Mouse (Mus musculus): ENCODE measurements around the gene Lpgat1.

Gene Lpgat1

GRCm38 (mm10) chr1:191805788-191806187 is 88.2 kb downstream of the Lpgat1 start:
- no peak for DNase-seq (ENCODE audit: low read depth, low spot score)

DNA sequence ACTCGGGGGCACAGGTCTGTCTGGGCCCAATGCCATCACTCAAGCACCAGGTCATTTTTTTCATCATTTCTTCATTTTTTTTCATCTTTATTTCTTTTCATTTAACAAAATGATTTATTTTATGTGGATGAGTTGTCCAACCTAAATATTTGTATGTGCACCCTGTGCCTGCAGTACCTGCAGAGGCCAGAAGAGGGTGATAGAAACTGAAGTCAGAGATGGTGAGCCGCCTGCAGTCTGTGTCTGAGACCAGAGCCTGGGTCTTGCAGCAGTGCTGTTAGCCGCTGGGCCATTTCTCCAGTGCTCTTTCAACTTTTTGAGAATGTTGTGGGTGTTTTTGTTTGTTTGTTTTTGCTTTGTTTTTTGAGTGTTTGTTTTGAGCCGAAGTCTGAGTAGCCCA is 89.1 kb downstream of the Lpgat1 start:
- DNase-seq (ENCODE audit: low read depth, low spot score) = no peak

DNA sequence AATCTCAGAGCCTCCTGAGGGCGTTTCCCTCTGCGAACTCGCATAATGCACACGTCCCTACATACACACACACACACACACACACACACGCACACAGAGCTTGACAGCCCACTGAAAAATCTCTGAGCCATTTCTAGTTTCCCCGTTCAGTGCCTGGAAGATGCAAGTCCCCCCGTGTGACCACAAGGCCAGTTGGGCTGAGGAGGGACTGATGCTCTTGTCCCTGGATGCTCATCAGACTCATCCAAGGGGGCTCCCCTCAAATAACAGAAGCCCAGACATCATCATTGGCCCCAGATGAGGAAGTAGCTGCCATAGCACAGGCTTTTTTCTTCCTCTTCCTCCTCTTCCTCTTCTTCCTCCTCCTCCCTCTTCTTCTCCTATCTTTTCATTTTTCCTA is 90.3 kb downstream of the Lpgat1 start:
- no peak for DNase-seq (ENCODE audit: low read depth, low spot score)

DNA sequence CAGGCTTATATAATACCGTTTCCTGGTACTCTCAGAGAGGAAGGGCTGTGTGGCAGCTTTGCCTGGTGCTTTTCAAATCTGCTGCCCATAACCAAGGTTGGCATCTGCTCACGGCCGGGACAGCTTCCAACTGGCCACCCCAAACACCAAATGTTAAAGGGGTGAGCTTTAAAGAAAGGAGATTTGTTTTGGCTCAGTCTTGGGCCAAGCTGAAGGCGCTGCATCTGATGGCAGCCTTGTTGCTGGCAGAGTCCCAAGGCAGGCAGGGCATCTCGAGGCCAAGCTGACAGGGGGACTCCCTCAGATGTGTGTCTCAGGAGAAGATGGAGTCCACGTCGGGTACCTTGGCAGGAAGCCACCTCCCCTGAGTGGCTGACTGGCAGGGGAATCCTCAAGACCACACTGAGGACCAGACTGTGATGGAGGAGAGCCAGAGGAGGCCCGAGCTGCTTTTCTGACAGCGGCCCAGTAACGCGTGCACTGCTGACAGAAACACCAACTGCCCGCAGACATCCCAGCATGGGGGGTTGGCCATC is 91.1 kb downstream of the Lpgat1 start:
- DNase-seq (ENCODE audit: low read depth, low spot score) = no peak

DNA sequence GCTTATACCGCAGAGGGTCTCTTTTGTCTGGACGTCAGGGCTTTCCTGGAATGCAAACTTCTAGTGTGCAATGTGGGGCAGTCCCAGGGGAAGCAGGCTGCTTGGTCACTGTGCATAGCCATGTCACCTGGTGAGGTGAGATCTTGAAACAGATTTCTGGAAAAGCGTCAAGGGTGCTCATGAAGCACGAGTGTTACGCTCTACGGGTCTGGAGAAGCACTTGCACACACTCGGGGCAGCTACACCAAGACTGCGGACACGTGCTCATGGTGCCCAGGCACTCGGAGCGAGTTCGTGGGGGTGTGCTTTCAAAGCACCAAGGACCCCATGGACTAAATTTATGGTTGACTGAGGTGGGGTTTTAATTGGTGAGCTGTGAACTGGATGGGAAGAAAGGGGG is 94.1 kb downstream of the Lpgat1 start:
- no peak for DNase-seq (ENCODE audit: low read depth, low spot score)

DNA sequence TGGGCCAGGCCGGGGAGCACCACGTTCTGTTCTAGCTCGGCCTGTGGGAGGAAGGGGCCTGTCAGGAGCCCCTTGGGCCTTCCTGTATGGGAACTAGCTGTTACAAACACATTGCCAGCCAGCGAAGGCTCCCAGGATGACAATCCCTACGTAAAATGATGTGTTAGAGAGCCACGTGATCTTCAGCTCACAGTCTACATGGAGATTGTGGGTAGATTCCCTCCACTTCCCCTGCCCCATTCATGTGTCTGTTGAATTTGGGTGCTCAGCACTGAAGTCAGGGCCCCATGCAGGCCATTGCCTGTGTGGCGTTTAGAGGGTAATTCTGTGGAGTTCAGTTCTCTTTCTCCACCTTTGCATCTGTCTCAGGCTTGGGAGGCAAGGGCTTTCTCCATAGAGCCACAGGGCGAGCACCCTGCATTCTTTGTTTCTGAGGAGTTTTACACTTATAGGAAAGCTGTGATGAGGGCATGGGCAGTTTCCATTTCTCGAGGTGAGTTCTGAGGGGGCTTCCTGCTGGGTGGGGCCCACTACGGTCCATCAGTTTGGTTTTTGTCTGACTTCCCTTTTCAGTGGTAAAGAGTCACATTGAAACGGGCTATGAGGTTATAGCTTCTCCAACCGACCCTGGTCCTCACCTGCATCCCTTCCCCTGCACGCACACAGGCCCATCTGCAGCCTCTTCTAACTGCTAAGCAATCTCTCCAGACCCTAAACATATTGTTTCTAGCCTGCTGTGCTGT is 95.5 kb downstream of the Lpgat1 start:
- DNase-seq (ENCODE audit: low read depth, low spot score) = no peak

DNA sequence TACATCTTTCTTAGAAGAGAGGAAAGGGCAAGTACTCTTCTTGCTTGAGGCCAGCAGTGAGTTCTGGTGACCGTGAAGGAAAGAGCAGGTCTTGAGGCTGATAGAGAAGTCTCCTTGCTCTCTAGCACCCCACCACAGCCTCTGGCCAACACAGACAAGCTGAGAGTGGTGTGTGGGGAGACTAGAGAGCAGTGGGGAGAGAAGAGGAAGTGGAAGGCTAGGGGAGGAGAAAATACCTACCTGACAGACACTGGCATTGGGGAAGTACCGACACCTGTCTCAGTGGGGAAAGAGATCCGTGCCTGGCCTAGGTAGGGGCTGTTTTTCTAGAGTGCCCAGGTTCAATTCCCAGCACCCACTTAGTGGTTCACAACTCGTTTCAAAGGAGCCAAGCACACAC is 96.6 kb downstream of the Lpgat1 start:
- no peak for DNase-seq (ENCODE audit: low read depth, low spot score)

GRCm38 (mm10) chr1:191814935-191815334 is 97.3 kb downstream of the Lpgat1 start:
- DNase-seq (ENCODE audit: low read depth, low spot score) = no peak

- DNase-seq (ENCODE audit: low read depth, low spot score) = no peak
Observed at GRCm38 (mm10) chr1:191816596-191816995, 99.0 kb downstream of the Lpgat1 start.

DNA sequence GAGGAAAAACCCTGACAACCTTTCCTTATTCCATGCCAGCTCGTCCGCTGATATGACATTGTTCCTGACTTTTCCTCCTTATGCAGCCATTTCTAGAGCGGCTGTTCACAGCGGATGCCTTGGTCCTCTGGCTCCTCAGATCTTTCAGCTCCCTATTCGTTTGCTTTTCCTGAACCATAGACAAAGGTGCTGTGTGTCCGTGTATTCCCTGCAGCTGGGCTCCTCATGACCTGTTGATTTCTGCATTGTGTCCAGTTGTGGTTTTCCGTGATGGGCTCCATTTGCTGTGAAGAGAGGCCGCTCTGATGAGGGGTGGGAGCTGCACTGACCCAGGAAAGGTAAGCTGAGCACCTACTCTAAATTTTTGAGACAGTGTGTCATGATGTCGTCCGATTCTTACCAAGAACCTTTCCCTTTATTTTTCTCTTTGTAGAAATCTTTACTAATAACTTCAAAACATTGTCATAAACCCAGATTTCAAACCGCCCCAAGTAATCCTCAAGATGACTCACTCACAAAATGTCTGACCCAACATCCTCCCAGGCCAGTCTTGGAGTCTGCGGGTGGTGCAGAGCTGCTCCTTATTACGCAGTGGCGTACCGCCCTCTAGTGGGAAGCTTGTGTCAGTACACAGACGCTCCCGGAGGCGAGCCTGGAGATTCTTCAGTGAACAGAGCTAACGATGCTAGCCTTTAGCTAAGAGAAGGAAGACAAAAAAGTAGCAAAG is 99.9 kb downstream of the Lpgat1 start:
- peak; percentile 67 for DNase-seq (ENCODE audit: low read depth, low spot score)

DNA sequence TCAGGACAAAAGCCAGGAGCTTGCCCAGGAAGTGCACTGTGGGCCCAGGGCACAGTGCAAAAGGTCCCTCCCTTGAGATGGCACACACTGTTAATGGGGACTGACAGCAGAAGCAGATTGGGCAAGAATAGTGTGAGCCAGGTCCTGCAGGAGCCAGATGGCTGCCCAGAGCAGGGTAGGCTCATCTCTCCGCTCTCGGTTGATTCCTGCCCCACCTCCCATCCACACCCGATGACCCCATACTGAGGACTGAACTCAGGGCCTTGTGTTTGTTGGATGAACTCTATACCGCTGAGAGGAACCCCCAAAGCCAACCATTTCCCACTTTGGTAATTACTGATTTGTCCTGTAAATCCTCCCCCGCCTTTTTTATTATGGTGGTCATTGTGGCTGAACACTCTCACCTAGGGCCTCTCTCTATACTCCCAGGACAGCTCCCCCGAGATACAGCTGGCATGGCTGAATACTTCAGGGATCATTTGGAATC is 100.6 kb downstream of the Lpgat1 start:
- DNase-seq (ENCODE audit: low read depth, low spot score) = no peak

DNA sequence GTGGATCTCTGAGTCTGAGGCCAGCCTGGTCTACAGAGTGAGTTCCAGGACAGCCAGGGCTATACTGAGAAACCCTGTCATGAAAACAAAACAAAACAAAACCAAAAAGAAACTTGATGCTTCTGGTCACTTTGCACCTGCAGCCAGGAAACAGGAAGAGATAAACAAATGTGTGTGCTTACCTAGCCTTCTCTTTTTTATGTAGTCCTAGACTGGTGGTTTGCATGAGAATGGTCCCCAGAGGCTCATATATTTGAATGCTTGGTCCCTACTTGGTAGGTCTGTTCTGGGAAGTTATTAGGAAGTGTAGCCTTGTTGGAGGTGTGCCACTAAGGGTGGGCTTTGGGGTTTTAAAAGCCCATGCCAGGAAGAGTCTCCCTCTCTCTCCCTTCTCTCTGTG is 101.4 kb downstream of the Lpgat1 start:
- no peak for DNase-seq (ENCODE audit: low read depth, low spot score)

- no peak for DNase-seq (ENCODE audit: low read depth, low spot score)
Observed at GRCm38 (mm10) chr1:191820951-191821325, 103.3 kb downstream of the Lpgat1 start.

GRCm38 (mm10) chr1:191821326-191822091 is 103.9 kb downstream of the Lpgat1 start, which contains the start of gene Nek2:
TSS of gene Nek2 (plus strand) at chr1:191821444.
- DNase-seq (ENCODE audit: low read depth, low spot score) = peak; percentile 96

DNA sequence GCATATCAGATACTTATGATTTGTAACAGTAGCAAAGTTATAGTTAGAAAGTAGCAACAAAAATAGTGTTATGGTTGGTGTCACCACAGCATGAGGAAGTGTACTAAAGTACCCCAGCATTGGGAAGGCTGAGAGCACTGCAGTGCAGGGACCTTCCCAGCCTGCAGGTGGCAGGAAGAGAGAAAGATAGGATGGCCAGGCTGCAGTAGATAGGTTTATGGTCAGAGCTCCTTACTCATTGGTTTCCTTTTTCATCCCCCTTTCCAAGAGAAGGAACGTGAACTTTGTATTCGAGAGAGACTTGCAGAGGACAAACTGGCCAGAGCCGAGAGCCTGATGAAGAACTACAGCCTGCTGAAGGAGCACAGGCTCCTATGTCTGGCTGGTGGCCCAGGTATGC is 111.5 kb downstream of the Lpgat1 start:
- no peak for DNase-seq (ENCODE audit: low read depth, low spot score)

DNA sequence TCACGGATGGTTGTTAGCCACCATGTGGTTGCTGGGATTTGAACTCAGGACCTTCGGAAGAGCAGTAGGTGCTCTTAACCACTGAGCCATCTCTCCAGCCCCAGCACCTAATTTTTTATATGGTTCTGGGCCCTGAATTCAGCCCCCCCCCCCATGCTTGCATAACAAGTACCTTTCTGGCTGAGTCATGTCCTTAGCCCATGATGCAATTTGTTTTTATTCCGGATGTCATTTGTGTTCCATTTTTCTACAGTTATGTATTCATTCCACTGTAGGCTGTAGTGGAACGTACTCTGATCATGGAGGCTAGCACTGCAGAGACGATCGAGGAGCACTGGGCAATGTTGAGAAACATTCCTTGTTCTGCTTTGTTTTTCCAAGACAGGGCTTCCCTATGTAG is 115.8 kb downstream of the Lpgat1 start:
- DNase-seq (ENCODE audit: low read depth, low spot score) = no peak

All from telencephalon, adult 2 months (tissue).